Mouse (Mus musculus): ENCODE measurements around the gene Shc3. TPM values are rescaled to one million over a fixed set of nuclear protein-coding genes. Genes with fewer than 3 reads are reported as not detected.

Shc3 gene
- polyA plus RNA-seq, 1 experiment from 2014 or later: 5.1 TPM

GRCm38 (mm10) chr13:51387908-51388307 lies 181.3 kb downstream of the Shc3 start:
- Histone ChIP-seq H3K27ac (no peak overlapping the region), H3K36me3 (no peaks in the 10 kb centered on the region), H3K27me3 (no peaks in the 10 kb centered on the region), H3K9me3 (replicated peaks) (no peaks in the 10 kb centered on the region), H3K4me2 (replicated peaks) (no peak overlapping the region), H3K4me3 (no peak overlapping the region), H3K9ac (no peak overlapping the region), H3K4me1 (0 out of 2 replicates have a peak, but pooled peaks cover 9% of the 10 kb centered on the region)
- no peak for ATAC-seq (ENCODE audit: low FRiP score)
- WGBS: 55% methylated on average over 4 of the region's 4 CpGs

- Histone ChIP-seq H3K36me3 (no peaks in the 10 kb centered on the region), H3K27ac (no peak overlapping the region; the same call in 1 of the 2 replicates), H3K4me3 (no peak overlapping the region), H3K4me1 (peaks cover 11% of the 10 kb centered on the region), H3K27me3 (no peaks in the 10 kb centered on the region), H3K9me3 (replicated peaks) (no peaks in the 10 kb centered on the region), H3K9ac (no peak overlapping the region), H3K4me2 (replicated peaks) (no peak overlapping the region)
- ATAC-seq (ENCODE audit: low FRiP score): no peak
- WGBS: 75% methylated on average over 2 of the region's 2 CpGs
Observed at GRCm38 (mm10) chr13:51384899-51385298, 184.3 kb downstream of the Shc3 start.

GRCm38 (mm10) chr13:51381498-51381897 lies 187.7 kb downstream of the Shc3 start:
- ATAC-seq (ENCODE audit: low FRiP score): no peak

More at GRCm38 (mm10) chr13:51381498-51381897, 187.7 kb downstream of the Shc3 start:
- Histone ChIP-seq H3K4me3 (no peak overlapping the region), H3K4me2 (replicated peaks) (no peak overlapping the region), H3K4me1 (peaks cover 24% of the 10 kb centered on the region), H3K36me3 (no peaks in the 10 kb centered on the region), H3K27ac (no peak overlapping the region), H3K27me3 (no peaks in the 10 kb centered on the region), H3K9me3 (replicated peaks) (no peaks in the 10 kb centered on the region), H3K9ac (no peak overlapping the region)
- 95% methylated on average over 6 of the region's 6 CpGs for WGBS

Other genes with a start within 250 kb of the Shc3 start
- 56.8 and 64.5 TPM in 2 replicates for gene S1pr3, start 160.8 kb downstream of the Shc3 start, polyA plus RNA-seq (2016; fragmentation: Nextera tagmentation; extraction: Ambion mirVana)
- 161 and 183 TPM in 2 replicates for gene Cks2, start 75.8 kb upstream of the Shc3 start, polyA plus RNA-seq (2016; fragmentation: Nextera tagmentation; extraction: Ambion mirVana)
- gene Secisbp2, start 82.3 kb upstream of the Shc3 start, polyA plus RNA-seq (2016; fragmentation: Nextera tagmentation; extraction: Ambion mirVana): 28.9 and 34.4 TPM in 2 replicates
- 7.2 and 7.7 TPM in 2 replicates for gene Sema4d, start 224.3 kb upstream of the Shc3 start, polyA plus RNA-seq (2016; fragmentation: Nextera tagmentation; extraction: Ambion mirVana)